ENCODE assay signal across 36 mouse cellular contexts in the genomic region with DNA sequence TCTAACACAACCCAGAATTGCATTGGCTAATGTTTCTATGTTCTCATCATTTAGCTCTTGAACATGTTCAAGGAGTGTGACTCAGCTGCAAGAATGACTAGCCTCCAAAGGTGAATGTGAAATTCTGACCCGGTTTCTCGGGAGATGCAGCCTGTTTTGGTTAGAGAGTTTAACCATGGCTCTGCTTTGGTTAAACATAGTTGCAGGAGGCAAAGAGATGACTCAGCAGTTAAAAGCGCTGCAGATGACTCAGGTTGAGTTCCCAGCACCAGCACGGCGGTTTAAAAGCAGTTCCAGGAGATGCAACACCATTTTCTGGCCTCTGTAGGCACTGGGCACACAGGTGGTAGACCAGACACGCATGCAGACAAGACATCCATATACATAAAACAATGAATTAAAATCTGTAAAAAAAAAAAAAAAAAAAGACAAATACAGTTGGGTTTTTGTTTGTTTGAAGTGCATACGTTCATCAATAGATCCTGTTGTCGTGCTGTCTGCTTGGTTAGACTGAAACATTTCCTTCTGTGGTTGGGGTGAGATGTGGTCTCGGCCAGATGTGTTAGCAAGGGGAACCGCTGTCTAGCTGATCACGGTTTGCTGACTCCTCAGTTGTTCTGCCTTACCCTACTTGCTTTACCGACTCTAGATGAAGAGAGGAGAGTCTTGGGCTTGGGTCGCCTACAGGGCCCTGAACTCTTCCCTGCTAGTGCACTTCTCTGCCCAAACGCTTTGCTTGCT. TPM values are rescaled to one million over a fixed set of nuclear protein-coding genes. Genes with fewer than 3 reads are reported as not detected.
A peak's percentile ranks its signal among the peaks of the same experiment; 100 is the strongest.
DNase-seq lines count a peak whose midpoint lies in the region; ATAC-seq and TF ChIP-seq lines count a peak whose summit lies in the region.
"Had no signal": no experiment of that assay in that cellular context is flagged by ENCODE, and none has a peak within 500 bp of the region (broad histone marks: within the 10 kb centered on the region; RNA-seq: fewer than 3 reads in every experiment).

No protein-coding gene starts in this region.

- ATAC-seq in Patski = peak; percentile 22
- ATAC-seq: forebrain, embryonic 13.5 days; midbrain, embryonic 15.5 days had no signal

- in situ Hi-C loops in Patski (cut with MboI; ENCODE audit: low pct_unique_long_range_greater_than_20kb) = loop anchor here (5.0 to 10.0 kb wide), 2 partner anchors 116 to 216 kb away; partner anchors contain the start of gene Rnh1

- CTCF ChIA-PET in Patski (lab: Charles Lee) = no interaction called here

- H3K27ac ChIP-seq in kidney, adult 2 months (ENCODE audit: insufficient read depth, low read depth, low read length) = no peak overlapping the region
- no peak overlapping the region for H3K27ac ChIP-seq in left cerebral cortex, adult 2 months
- no peak overlapping the region for H3K27ac ChIP-seq in cerebellum, adult 2 months (ENCODE audit: insufficient read depth, low read length)
- H3K27ac ChIP-seq: forebrain, embryonic 13.5 days; hindbrain, embryonic 13.5 days; midbrain, embryonic 15.5 days had no signal

- H3K36me3 ChIP-seq in kidney, adult 2 months (ENCODE audit: control insufficient read depth, insufficient read depth, low read length) = no peaks in the 10 kb centered on the region

- peaks cover 4% of the 10 kb centered on the region; the same call in 1 of the 2 replicates for H3K4me1 ChIP-seq in kidney, adult 2 months (ENCODE audit: control insufficient read depth, insufficient read depth, low read length)
- peaks cover 19% of the 10 kb centered on the region for H3K4me1 ChIP-seq in cerebellum, adult 2 months (ENCODE audit: control insufficient read depth, insufficient read depth, low read length)

- DNase-seq in 3134 (ENCODE audit: extremely low read depth, insufficient read length, low spot score) (peak; percentile 22), Patski (ENCODE audit: low read depth, low spot score) (no peak)
- peak; percentile 84 for DNase-seq in CD4-positive helper T cell, adult 2 months (ENCODE audit: low read depth, low spot score)
- peak; percentile 64 for DNase-seq in naive thymus-derived CD4-positive, alpha-beta T cell, adult 2 months (ENCODE audit: low read depth)
- DNase-seq in kidney, adult 2 months = no peak
- no peak for DNase-seq in left cerebral cortex, adult 2 months (ENCODE audit: extremely low spot score in 1 of 2, low spot score in 2 of 2)
- DNase-seq in cerebellum, adult 2 months = no peak
- DNase-seq: adrenal gland, postnatal 36 days; cerebellum, adult 11 months; cerebellum, postnatal 25 days; embryo, embryonic 11 days; gastrocnemius, postnatal 36 days; heart, postnatal 36 days; kidney, adult 9 months; kidney, postnatal 14 days; lung, postnatal 4 days; spleen, adult 18-20 months had no signal

- intact Hi-C loops in left cerebral cortex, adult 2 months (cut with DNase I) = no loop called here

- POLR2A ChIA-PET in Patski (lab: Charles Lee) = interaction anchor here (0.7 kb wide), 1 partner anchor 32 kb away, joined by 7 read pairs; no protein-coding TSS in a partner anchor

- no peak for TF ChIP-seq CTCF in Patski (IDR thresholded peaks at IDR 0.05)
- TF ChIP-seq CTCF in kidney, adult 2 months (conservative IDR thresholded peaks at IDR 0.05; ENCODE audit: insufficient read depth, insufficient read length, low read depth, low read length) = no peak
- no peak for TF ChIP-seq CTCF in left cerebral cortex, adult 2 months (IDR thresholded peaks at IDR 0.05)
- TF ChIP-seq CTCF in cerebellum, adult 2 months (IDR thresholded peaks at IDR 0.05; ENCODE audit: borderline replicate concordance, insufficient read depth, low read depth, low read length) = no peak

- H3K4me3 ChIP-seq in kidney, adult 2 months (ENCODE audit: insufficient read depth, low read depth, low read length) = no peak overlapping the region
- no peak overlapping the region for H3K4me3 ChIP-seq in left cerebral cortex, adult 2 months
- H3K4me3 ChIP-seq in cerebellum, adult 2 months (replicated peaks; ENCODE audit: insufficient read depth, low read depth, low read length) = no peak overlapping the region
- H3K4me3 ChIP-seq: forebrain, embryonic 13.5 days had no signal

- 90% methylated on average over 14 of the region's 14 CpGs for WGBS in kidney, adult 2 months
- WGBS in cerebellum, adult 2 months = 96% methylated on average over 14 of the region's 14 CpGs

- H3K27me3 ChIP-seq in Patski = no peaks in the 10 kb centered on the region
- H3K27me3 ChIP-seq in kidney, adult 2 months (replicated peaks; ENCODE audit: control insufficient read depth, insufficient read depth, low read length) = no peaks in the 10 kb centered on the region
- H3K27me3 ChIP-seq in cerebellum, adult 2 months (ENCODE audit: control insufficient read depth, insufficient read depth, low read length) = no peaks in the 10 kb centered on the region
- H3K27me3 ChIP-seq: forebrain, embryonic 13.5 days; hindbrain, embryonic 13.5 days; midbrain, embryonic 15.5 days had no signal

- no peak for TF ChIP-seq POLR2A in kidney, adult 2 months (IDR thresholded peaks at IDR 0.05; ENCODE audit: low read depth, low read length)
- TF ChIP-seq POLR2A in cerebellum, adult 2 months (IDR thresholded peaks at IDR 0.05; ENCODE audit: borderline replicate concordance, insufficient read depth, low read length) = no peak

RNA-seq across cellular contexts. Expression of gene B4galnt4, which starts 2.1 kb away (rescaled TPM):
- 2.2 TPM for polyA plus RNA-seq in Patski (2021)
- 0.16 and 0.44 TPM in 2 replicates for polyA plus RNA-seq in kidney, adult 2 months (2012; rRNA removed)
- 10 to 100 TPM; 87.4 to 95.9 TPM for total RNA-seq in left cerebral cortex, adult 2 months (2021)
- polyA plus RNA-seq in cerebellum, adult 2 months (2012; rRNA removed) = 79.0 and 90.6 TPM in 2 replicates
- total RNA-seq: gastrocnemius, adult 18-20 months; heart, adult 8-10 months; heart, postnatal 36 days; neutrophil, adult 5-6 weeks had no signal

RNA-seq across cellular contexts. Expression of gene Pkp3, which starts 19.2 kb away (rescaled TPM):
- polyA plus RNA-seq in Patski (2021) = 2.2 TPM
- polyA plus RNA-seq in kidney, adult 2 months (2012; rRNA removed) = 17.0 and 19.8 TPM in 2 replicates
- total RNA-seq in left cerebral cortex, adult 2 months (2021) = not detected
- 9.6 and 11.2 TPM in 2 replicates for polyA plus RNA-seq in cerebellum, adult 2 months (2012; rRNA removed)
- total RNA-seq: gastrocnemius, adult 18-20 months; heart, postnatal 36 days; layer of hippocampus, adult 18-20 months; layer of hippocampus, postnatal 14 days; MEL had no signal
- polyA plus RNA-seq: forebrain, embryonic 13.5 days had no signal

RNA-seq across cellular contexts. Expression of gene Gm17387, which starts 29.8 kb away (rescaled TPM):
- not detected for polyA plus RNA-seq in Patski (2021)
- polyA plus RNA-seq in kidney, adult 2 months (2012; rRNA removed) = not detected in 2 replicates
- not detected for total RNA-seq in left cerebral cortex, adult 2 months (2021)
- not detected in 2 replicates for polyA plus RNA-seq in cerebellum, adult 2 months (2012; rRNA removed)
- total RNA-seq: adrenal gland, postnatal 36 days; gastrocnemius, adult 18-20 months; gastrocnemius, postnatal 36 days; heart, adult 8-10 months; heart, postnatal 36 days; layer of hippocampus, adult 18-20 months; layer of hippocampus, postnatal 14 days; liver, adult 2 months; megakaryocyte-erythroid progenitor cell, adult 5-6 weeks; MEL; neutrophil, adult 5-6 weeks had no signal
- polyA plus RNA-seq: embryonic facial prominence, embryonic 14.5 days; forebrain, embryonic 13.5 days; heart, embryonic 14.5 days; hindbrain, embryonic 13.5 days; intestine, embryonic 14.5 days; limb, embryonic 11.5 days; liver, adult 2 months; liver, embryonic 16.5 days; lung, embryonic 16.5 days; midbrain, embryonic 15.5 days; stomach, embryonic 14.5 days; urinary bladder, adult 2 months had no signal

RNA-seq across cellular contexts. Expression of gene Ifitm6, which starts 41.0 kb away (rescaled TPM):
- polyA plus RNA-seq in Patski (2021) = 0.21 TPM
- 1.6 and 2.3 TPM in 2 replicates for polyA plus RNA-seq in kidney, adult 2 months (2012; rRNA removed)
- under 1 TPM in 1 of 2 experiments, not detected in 1; 0.57 TPM for total RNA-seq in left cerebral cortex, adult 2 months (2021)
- 0.56 and 0.87 TPM in 2 replicates for polyA plus RNA-seq in cerebellum, adult 2 months (2012; rRNA removed)
- total RNA-seq: gastrocnemius, adult 18-20 months; gastrocnemius, postnatal 36 days; layer of hippocampus, adult 18-20 months; layer of hippocampus, postnatal 14 days; MEL had no signal
- polyA plus RNA-seq: forebrain, embryonic 13.5 days; limb, embryonic 11.5 days; stomach, embryonic 14.5 days had no signal

RNA-seq across cellular contexts. Expression of gene Sigirr, which starts 41.6 kb away (rescaled TPM):
- polyA plus RNA-seq in Patski (2021) = 7.6 TPM
- 102 and 110 TPM in 2 replicates for polyA plus RNA-seq in kidney, adult 2 months (2012; rRNA removed)
- 1 to 10 TPM; 1.7 to 3.4 TPM for total RNA-seq in left cerebral cortex, adult 2 months (2021)
- 2.8 and 4.1 TPM in 2 replicates for polyA plus RNA-seq in cerebellum, adult 2 months (2012; rRNA removed)

Comparison
In these comparisons a context has a peak if more than half of its experiments do, and no peak if none do; other contexts are left out.
1. DNase-seq: peak in 3134 (single experiment), CD4-positive helper T cell, adult 2 months (single experiment) and naive thymus-derived CD4-positive, alpha-beta T cell, adult 2 months (single experiment); none in Patski (single experiment), kidney, adult 2 months (single experiment), left cerebral cortex, adult 2 months (0 of 2) and cerebellum, adult 2 months (0 of 2).
2. RNA of gene B4galnt4, which starts 2.1 kb away (polyA plus RNA-seq): 79.0 to 90.6 TPM in cerebellum, adult 2 months; 2.2 TPM in Patski (single experiment) and 0.16 to 0.44 TPM in kidney, adult 2 months; every median in the first group is over 10 times any median in the second.